Mouse (Mus musculus): ENCODE data around the gene Tec.

Gene Tec

DNA sequence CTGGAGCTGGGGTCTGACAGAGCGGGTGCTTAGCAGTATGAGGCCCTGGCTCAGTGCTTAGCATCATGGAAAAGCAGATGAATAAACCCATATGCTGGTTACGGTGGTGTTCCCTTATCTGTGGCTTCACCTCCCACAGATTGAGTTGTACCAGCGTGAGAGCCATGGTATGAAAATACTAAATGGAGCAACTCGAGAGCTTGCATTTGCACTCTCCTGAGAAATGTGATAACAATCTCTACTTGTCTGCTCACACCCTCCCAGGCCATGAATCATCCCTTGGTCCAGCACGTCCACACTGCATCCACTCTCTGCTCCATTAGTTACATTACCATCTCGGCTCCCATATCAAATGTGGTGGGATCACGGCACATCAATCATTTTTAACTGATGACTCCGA, 84.3 kb downstream of the Tec start:
- DNase-seq (ENCODE audit: low spot score), result no peak

GRCm38 (mm10) chr5:72783123-72783522, 85.2 kb downstream of the Tec start:
- no peak for DNase-seq (ENCODE audit: low spot score)

DNA sequence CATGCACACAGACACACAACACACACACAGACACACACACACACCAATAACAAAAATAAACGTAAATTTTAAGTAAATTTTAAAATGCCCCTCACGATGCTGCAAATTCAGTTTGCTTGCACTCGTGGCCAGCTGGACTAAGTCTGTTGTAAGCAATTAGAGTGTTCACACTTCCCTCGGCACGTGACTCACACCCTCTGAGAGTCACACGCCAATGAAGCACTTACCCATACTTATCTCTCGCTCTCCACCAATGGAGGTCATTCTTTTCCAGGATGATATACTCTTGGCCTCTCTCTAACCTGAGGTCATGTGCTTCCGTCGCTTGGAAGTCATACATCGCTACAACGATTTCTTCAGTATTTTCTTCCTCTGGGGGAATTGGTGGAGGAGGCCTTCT, 86.5 kb downstream of the Tec start:
- DNase-seq (ENCODE audit: low spot score), result no peak

DNA sequence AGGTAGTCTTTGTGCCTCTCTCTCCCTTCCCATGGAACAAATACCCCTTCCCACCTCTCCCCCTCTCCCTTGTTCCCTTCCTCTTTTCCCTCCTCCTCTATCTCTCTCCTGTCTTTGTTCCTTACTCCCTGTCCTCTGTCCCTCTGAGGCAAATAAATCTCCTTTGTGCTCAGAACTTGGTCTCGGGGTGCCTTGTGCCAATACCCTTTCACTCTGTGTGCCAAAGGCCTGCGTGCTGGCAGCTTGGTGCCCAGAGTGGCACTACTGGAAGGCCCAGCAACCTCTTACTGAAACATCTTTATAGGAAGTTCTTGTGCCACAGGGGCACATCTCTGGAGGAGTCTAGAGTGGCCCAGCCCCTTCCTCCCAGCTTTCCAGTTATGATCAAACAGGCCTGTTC, 91.7 kb downstream of the Tec start:
- DNase-seq (ENCODE audit: low spot score), result no peak

- no peak for DNase-seq (ENCODE audit: low spot score)
Measured at GRCm38 (mm10) chr5:72776127-72776526, 92.2 kb downstream of the Tec start.

GRCm38 (mm10) chr5:72769841-72770240, 98.4 kb downstream of the Tec start:
- DNase-seq (ENCODE audit: low spot score), result no peak

- DNase-seq (ENCODE audit: low spot score), result no peak
Measured at GRCm38 (mm10) chr5:72763546-72763945, 104.7 kb downstream of the Tec start.

DNA sequence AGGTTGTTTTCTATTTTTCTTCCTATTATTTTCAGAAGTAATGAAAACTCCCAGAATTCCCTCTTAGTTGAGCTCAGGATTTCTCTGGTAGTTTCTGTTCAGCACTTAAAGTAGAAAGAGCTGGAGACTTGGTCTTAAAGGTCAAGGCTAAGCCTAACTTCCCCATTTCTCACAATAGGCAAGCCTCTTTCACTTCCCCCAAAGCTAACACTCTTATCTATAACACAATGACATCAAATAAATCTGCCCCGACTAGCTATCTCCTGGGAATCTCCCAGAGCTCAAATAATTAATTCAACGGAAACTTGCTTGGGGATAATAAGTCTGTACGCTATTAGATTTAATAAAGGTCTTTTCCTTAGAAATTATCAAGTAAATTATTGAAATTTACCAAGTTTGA, 105.3 kb downstream of the Tec start:
- no peak for DNase-seq (ENCODE audit: low spot score)

GRCm38 (mm10) chr5:72761758-72762157, 106.5 kb downstream of the Tec start:
- DNase-seq (ENCODE audit: low spot score), result no peak

GRCm38 (mm10) chr5:72761237-72761636, 107.0 kb downstream of the Tec start:
- DNase-seq (ENCODE audit: low spot score), result no peak

GRCm38 (mm10) chr5:72758925-72759924, 109.1 kb downstream of the Tec start:
- DNase-seq (ENCODE audit: low spot score), result no peak

DNA sequence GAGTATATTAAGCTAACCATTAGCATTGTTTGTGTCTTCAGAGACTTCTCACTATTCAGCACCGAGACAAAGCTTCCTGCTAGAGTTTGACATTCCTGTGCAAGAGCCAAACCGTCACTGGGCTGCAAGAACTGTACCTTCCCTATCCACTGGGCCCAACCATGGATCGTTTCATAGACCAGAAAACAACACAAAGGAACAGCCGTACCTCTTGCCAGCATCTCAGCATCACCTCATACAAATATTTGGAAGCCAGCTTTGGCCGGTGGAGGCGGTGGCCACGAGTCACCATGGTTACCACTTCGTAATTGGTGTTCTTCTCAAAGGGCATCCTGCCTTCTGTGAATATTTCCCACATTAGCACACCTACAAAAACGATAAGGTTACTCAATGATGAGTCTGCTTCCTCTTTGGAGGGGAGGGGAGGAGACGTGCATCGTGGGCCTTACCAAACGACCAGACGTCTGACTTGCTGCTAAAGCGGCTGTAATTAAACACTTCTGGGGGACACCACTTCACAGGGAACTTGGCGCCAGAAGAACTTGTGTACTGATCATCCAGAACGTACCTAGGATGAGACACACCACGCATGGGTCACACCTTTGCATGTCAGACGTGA, 111.0 kb downstream of the Tec start:
- DNase-seq (ENCODE audit: low spot score), result no peak

DNA sequence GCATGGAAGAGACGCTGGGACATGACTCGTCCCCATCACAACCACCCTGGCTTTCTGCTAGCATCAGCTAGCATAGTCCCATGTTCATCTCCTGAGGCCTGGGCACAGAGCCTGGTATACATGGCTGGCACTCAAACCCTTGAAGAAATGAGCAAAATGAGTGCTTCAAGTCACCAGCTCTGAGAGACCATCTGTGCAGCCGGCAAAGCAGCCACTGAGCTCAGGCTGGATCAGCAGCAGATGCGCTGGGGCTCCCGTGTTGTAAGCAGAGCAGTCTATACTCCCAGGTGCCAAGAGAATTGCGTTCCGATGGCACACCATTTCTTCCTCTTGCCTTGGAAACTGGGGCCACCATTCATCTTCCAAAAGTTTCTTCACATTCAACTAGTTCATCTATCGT, 112.3 kb downstream of the Tec start:
- no peak for DNase-seq (ENCODE audit: low spot score)

GRCm38 (mm10) chr5:72755035-72755434, 113.2 kb downstream of the Tec start:
- no peak for DNase-seq (ENCODE audit: low spot score)

DNA sequence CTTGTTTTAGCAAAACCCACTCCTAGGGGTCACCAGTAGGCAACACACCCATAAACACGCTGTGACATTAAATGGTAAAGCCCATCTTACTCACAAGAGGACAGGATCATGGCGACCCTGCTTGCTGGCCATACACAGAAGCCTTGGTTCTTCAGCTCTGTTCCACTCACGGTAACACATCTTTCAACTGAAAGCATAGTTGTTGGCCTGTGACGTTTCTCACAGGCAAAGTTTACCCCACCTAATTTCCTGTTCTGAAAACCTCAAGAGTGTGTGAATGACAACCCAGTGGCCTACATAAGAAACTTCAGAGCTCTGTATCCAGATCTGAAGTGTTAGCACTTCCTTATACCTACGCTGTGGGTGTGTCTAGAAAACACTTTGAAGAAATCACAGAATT, 115.7 kb downstream of the Tec start, which contains the start of gene Txk:
TSS of gene Txk (minus strand) at position 193 of the 400 bp plus-strand sequence.
- no peak for DNase-seq (ENCODE audit: low spot score)

DNA sequence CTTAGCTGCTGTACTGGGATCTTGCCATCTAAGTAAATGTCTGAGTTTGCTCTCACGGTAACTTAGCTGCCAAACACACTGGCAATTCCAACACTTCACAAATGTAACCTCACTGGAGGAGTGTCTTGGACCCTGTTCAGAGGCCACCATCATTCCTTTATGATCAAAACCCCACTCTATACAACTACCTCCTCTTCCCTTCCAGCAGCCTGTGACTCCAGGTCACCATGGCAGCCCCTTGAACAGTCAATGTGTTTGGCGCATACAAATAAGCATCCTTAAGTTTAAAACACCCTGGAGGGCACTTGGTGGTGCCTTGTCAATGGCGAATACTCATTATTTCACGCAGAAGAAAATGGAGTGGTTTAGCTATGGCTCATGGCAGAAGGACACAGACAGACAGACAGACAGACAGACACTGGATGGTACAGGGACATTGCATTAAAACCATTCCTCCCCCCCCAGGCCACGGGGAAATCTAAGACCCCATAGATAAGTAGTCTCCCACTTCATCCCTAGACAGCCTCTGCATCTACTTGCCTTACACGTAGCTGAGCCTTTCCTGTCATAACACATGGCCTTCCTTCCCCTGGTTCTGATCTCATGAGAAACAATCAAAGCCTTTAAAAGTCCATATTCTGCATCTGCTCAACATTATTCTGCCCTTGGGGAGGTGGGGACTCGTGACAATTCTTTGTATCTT, 117.1 kb downstream of the Tec start:
- no peak for DNase-seq (ENCODE audit: low spot score)

- no peak for DNase-seq (ENCODE audit: low spot score)
Measured at GRCm38 (mm10) chr5:72750226-72750625, 118.1 kb downstream of the Tec start.

DNA sequence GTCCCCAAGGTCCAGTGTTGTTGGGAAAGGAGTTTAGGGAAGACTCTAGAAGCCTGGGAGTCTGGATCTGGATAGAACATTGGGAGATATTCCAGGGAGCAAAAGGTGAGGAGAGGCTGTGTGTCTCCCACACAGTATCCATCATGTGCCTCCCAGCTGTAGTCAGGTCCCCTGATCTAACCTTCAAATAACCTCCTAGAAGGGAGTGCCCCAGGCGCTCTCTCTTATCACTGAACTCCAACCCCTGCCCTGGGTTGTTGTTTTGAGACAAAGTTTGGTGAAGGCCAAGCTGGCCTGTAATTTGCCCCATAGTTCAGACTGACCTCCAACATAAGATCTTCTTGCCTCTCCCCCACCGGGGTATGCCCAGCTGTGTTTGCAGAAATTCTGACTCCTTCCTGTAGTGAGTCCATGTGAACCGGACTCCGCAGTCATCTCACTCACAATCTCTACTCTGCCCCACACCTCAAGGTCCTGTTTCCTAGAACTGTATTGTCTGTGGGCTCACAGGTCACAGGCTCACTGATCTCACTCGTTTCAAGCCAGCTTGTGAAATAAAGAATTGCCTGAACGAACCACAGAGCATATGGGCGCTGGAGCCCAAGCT, 119.5 kb downstream of the Tec start:
- no peak for DNase-seq (ENCODE audit: low spot score)

DNA sequence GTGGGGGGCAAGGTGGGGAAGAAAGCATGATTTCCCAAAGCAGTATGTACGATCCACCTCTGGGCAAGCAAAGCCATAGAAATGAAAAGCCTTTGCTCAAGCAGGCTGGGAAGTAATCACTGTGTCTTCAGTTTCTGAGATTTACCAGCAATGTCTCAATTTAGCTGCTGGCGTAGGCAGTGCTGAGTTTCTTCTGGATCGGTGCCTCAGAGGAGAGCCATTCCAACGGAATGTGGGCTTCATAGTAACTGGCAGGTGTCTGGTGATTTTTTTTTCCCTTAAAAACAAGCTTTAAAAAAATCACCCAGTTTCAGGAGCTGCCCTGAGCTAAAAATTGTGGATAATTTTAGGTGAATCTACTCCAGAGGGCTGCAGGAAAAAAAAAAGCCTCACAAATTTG, 120.9 kb downstream of the Tec start:
- no peak for DNase-seq (ENCODE audit: low spot score)

DNA sequence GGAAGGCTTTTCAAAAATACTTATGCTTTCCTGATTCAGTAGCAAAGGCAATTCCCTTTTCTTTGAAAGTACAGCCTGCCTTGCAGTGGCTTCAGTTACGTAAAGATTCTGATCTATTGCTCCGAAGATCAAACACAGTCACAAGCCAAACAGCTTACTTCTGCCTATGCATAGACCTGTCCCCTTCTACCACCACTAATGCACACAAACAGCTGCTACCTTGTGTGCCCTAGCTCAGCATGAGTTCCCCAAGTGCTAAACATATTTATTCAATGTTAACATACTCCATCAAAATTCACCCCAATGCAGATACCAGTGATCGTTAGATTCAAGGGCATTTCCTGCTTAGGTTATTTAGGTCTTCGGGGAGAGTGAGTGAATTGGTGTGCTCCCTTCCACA, 121.8 kb downstream of the Tec start:
- no peak for DNase-seq (ENCODE audit: low spot score)

DNA sequence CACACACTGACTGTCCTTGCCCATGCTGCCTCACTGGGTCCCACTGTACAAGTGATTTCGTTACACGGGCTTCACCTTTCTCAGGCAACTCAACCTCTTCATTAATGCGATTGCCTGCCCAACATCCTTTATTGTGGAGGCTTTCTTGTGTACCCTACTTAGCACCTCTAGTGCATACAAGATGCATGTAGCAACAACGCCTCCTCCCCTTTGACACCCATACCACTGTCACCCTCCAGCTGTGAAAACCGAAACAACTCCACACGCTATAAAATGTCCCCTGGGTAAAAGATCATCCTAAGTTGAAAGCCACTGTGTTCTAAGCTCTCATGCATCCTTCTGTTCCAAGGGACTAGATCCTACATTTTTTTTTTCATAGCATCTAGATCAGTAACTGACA, 125.2 kb downstream of the Tec start:
- no peak for DNase-seq (ENCODE audit: low spot score)

- no peak for DNase-seq (ENCODE audit: low spot score)
Measured at GRCm38 (mm10) chr5:72736868-72737267, 131.4 kb downstream of the Tec start.

All from ovary, postnatal 10 days (tissue).